In the genomic region with DNA sequence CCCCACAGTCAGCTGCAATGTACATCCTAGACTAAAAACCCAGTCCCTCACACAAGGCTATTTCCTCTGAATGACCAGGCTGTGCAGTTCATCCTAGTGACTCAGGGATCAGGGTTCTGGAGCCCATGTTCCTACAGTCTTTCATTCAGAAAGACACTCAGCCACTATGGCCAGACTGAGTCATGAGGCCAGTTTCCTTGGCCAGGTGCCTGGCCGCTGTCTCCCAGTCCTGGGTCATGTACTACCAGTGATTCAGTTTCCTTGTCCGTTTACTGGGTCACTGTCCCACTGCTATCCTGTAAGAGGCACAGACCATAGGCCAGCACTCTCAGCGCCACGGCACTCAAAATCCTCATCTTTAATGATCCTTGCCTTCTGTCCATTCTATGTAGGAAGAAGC, we compare ENCODE assay signal across 14 mouse cellular contexts. TPM values are rescaled to one million over a fixed set of nuclear protein-coding genes. Genes with fewer than 3 reads are reported as not detected.
DNase-seq lines count a peak whose midpoint lies in the region; ATAC-seq lines count a peak whose summit lies in the region.
"Had no signal": no experiment of that assay in that cellular context is flagged by ENCODE, and none has a peak within 500 bp of the region (broad histone marks: within the 10 kb centered on the region; RNA-seq: fewer than 3 reads in every experiment).

No protein-coding gene starts in this region.

- no peak overlapping the region for H3K9ac ChIP-seq in hindbrain, embryonic 11.5 days (ENCODE audit: low read depth, low read length)
- H3K9ac ChIP-seq: limb, embryonic 13.5 days had no signal

- 0 out of 2 replicates have a peak overlapping the region, but pooled peaks have one; percentile 35 for H3K27ac ChIP-seq in hindbrain, embryonic 10.5 days
- H3K27ac ChIP-seq in hindbrain, embryonic 11.5 days (ENCODE audit: low read depth, low read length): no peak overlapping the region
- H3K27ac ChIP-seq: limb, embryonic 13.5 days had no signal

- no peak overlapping the region for H3K4me3 ChIP-seq in hindbrain, embryonic 10.5 days
- H3K4me3 ChIP-seq in hindbrain, embryonic 11.5 days (ENCODE audit: low read depth, low read length): no peak overlapping the region
- H3K4me3 ChIP-seq: limb, embryonic 13.5 days had no signal

- H3K4me2 ChIP-seq in hindbrain, embryonic 11.5 days (replicated peaks; ENCODE audit: low read depth, low read length): no peak overlapping the region
- H3K4me2 ChIP-seq: limb, embryonic 13.5 days had no signal

- ATAC-seq in hindbrain, embryonic 11.5 days (ENCODE audit: low FRiP score): no peak
- ATAC-seq: CD4-positive, CD25-positive, alpha-beta regulatory T cell, adult 4 months; lung, postnatal 0 days had no signal

- H3K4me1 ChIP-seq in hindbrain, embryonic 10.5 days (replicated peaks): peaks cover 28% of the 10 kb centered on the region
- no peaks in the 10 kb centered on the region for H3K4me1 ChIP-seq in hindbrain, embryonic 11.5 days (replicated peaks; ENCODE audit: control insufficient read depth, insufficient read depth, low read length)

- H3K27me3 ChIP-seq in hindbrain, embryonic 10.5 days (ENCODE audit: insufficient read depth, poor library complexity, severe bottlenecking): no peaks in the 10 kb centered on the region
- no peaks in the 10 kb centered on the region for H3K27me3 ChIP-seq in hindbrain, embryonic 11.5 days (ENCODE audit: control insufficient read depth, insufficient read depth, low read length)
- H3K27me3 ChIP-seq: limb, embryonic 13.5 days had no signal

- DNase-seq in hindbrain, embryonic 10.5 days (ENCODE audit: low spot score): no peak
- no peak for DNase-seq in hindbrain, embryonic 11.5 days (ENCODE audit: low spot score)
- DNase-seq in urinary bladder, postnatal 25 days (ENCODE audit: low spot score): peak; percentile 29
- no peak for DNase-seq in urinary bladder, postnatal 10 days (ENCODE audit: low spot score)
- peak; percentile 41 to 42 for DNase-seq in gastrocnemius, adult 8-10 months (ENCODE audit: low spot score in 2 of 2)
- no peak for DNase-seq in spleen, adult 18-20 months
- DNase-seq in right cerebral cortex, postnatal 36 days (ENCODE audit: low spot score in 2 of 2): no peak
- no peak for DNase-seq in layer of hippocampus, adult 9-11 months

- WGBS in hindbrain, embryonic 10.5 days: 88% methylated on average over 4 of the region's 4 CpGs
- WGBS in hindbrain, embryonic 11.5 days: 92% methylated on average over 4 of the region's 4 CpGs

- H3K36me3 ChIP-seq in hindbrain, embryonic 10.5 days: no peaks in the 10 kb centered on the region
- no peaks in the 10 kb centered on the region for H3K36me3 ChIP-seq in hindbrain, embryonic 11.5 days (ENCODE audit: control insufficient read depth, insufficient read depth, low read length)
- H3K36me3 ChIP-seq: limb, embryonic 13.5 days had no signal

- H3K9me3 ChIP-seq in hindbrain, embryonic 10.5 days: no peaks in the 10 kb centered on the region
- no peaks in the 10 kb centered on the region for H3K9me3 ChIP-seq in hindbrain, embryonic 11.5 days (ENCODE audit: control insufficient read depth, low read length)
- H3K9me3 ChIP-seq: limb, embryonic 13.5 days had no signal

RNA-seq across cellular contexts. Expression of a gene that starts 15.5 kb away (rescaled TPM):
- not detected in 2 replicates for polyA plus RNA-seq in hindbrain, embryonic 10.5 days (2016; fragmentation: Nextera tagmentation; extraction: Ambion mirVana)
- polyA plus RNA-seq in hindbrain, embryonic 11.5 days (2014; fragmentation: Nextera tagmentation; extraction: Ambion mirVana): 0.17 TPM in 1 of 2 replicates, not detected in the other
- not detected for total RNA-seq in gastrocnemius, adult 8-10 months (2022)
- total RNA-seq: common myeloid progenitor, adult 5-6 weeks; layer of hippocampus, postnatal 14 days had no signal
- polyA plus RNA-seq: CD4-positive, CD25-positive, alpha-beta regulatory T cell, adult 4 months; midbrain, postnatal 0 days had no signal

Comparison
In these comparisons a context has a peak if more than half of its experiments do, and no peak if none do; other contexts are left out.
1. DNase-seq: peak in urinary bladder, postnatal 25 days (single experiment) and gastrocnemius, adult 8-10 months (2 of 2); none in hindbrain, embryonic 10.5 days (single experiment), hindbrain, embryonic 11.5 days (single experiment), urinary bladder, postnatal 10 days (single experiment), spleen, adult 18-20 months (0 of 2), right cerebral cortex, postnatal 36 days (0 of 2) and layer of hippocampus, adult 9-11 months (single experiment).